Mouse (Mus musculus) yolk sac, embryonic 10.5 days (tissue): ENCODE measurements around the gene Adam22.
A peak's percentile ranks its signal among the peaks of the same experiment; 100 is the strongest.
"Not testable (repeated sequence)": the region's sequence is repeated elsewhere in the genome, so short reads cannot be mapped to it uniquely, and the experiment has no call there.

ENCODE experiments used
- DNase-seq: peaks from one replicate; pipeline ENCODE4 v3.0.0-alpha.2; 2017; ENCODE audit warnings: low spot score

Gene Adam22

GRCm38 (mm10) chr5:8326671-8327070 is 41.3 kb downstream of the Adam22 start:
- no peak for DNase-seq

GRCm38 (mm10) chr5:8312324-8312723 is 55.6 kb downstream of the Adam22 start:
- no peak for DNase-seq

- no peak for DNase-seq
Observed at GRCm38 (mm10) chr5:8310907-8311306, 57.1 kb downstream of the Adam22 start.

- DNase-seq, result no peak
Observed at GRCm38 (mm10) chr5:8297719-8298419, 70.1 kb downstream of the Adam22 start.

GRCm38 (mm10) chr5:8293287-8293686 is 74.7 kb downstream of the Adam22 start:
- DNase-seq, result peak; percentile 12

GRCm38 (mm10) chr5:8291496-8291895 is 76.5 kb downstream of the Adam22 start:
- no peak for DNase-seq

- no peak for DNase-seq
Observed at GRCm38 (mm10) chr5:8289678-8290614, 78.0 kb downstream of the Adam22 start.

- DNase-seq, result no peak
Observed at GRCm38 (mm10) chr5:8284123-8284522, 83.8 kb downstream of the Adam22 start.

- no peak for DNase-seq
Observed at GRCm38 (mm10) chr5:8276141-8276540, 91.8 kb downstream of the Adam22 start.

- no peak for DNase-seq
Observed at GRCm38 (mm10) chr5:8257366-8257765, 110.6 kb downstream of the Adam22 start.

GRCm38 (mm10) chr5:8256487-8256886 is 111.5 kb downstream of the Adam22 start:
- DNase-seq, result no peak

- no peak for DNase-seq
Observed at GRCm38 (mm10) chr5:8244696-8245095, 123.3 kb downstream of the Adam22 start.

- no peak for DNase-seq
Observed at GRCm38 (mm10) chr5:8243064-8243615, 124.8 kb downstream of the Adam22 start.

- no peak for DNase-seq
Observed at GRCm38 (mm10) chr5:8242660-8243059, 125.3 kb downstream of the Adam22 start.

- no peak for DNase-seq
Observed at GRCm38 (mm10) chr5:8227073-8227472, 140.9 kb downstream of the Adam22 start.

- DNase-seq, result no peak
Observed at GRCm38 (mm10) chr5:8224321-8224705, 143.6 kb downstream of the Adam22 start.

GRCm38 (mm10) chr5:8223597-8224320 is 144.2 kb downstream of the Adam22 start:
- DNase-seq, result no peak

- no peak for DNase-seq
Observed at GRCm38 (mm10) chr5:8221630-8222029, 146.3 kb downstream of the Adam22 start.

- no peak for DNase-seq
Observed at GRCm38 (mm10) chr5:8215841-8216240, 152.1 kb downstream of the Adam22 start.

- not testable (repeated sequence) for DNase-seq
Observed at GRCm38 (mm10) chr5:8184992-8185391, 183.0 kb downstream of the Adam22 start.

- DNase-seq, result no peak
Observed at GRCm38 (mm10) chr5:8180646-8181045, 187.3 kb downstream of the Adam22 start.

GRCm38 (mm10) chr5:8178111-8178510 is 189.8 kb downstream of the Adam22 start:
- no peak for DNase-seq
